In genomic region chr8:72295125-72295524, GRCm38 (mm10) we compare ENCODE assay signal across 8 mouse cellular contexts. TPM values are rescaled to one million over a fixed set of nuclear protein-coding genes. Genes with fewer than 3 reads are reported as not detected.
DNase-seq lines count a peak whose midpoint lies in the region; ATAC-seq and TF ChIP-seq lines count a peak whose summit lies in the region.

No protein-coding gene starts in this region.

- TF ChIP-seq POLR2A in spleen, adult 2 months (IDR thresholded peaks at IDR 0.05; ENCODE audit: low read depth, low read length): no peak

- no peak overlapping the region for H3K4me3 ChIP-seq in hindbrain, embryonic 13.5 days
- H3K4me3 ChIP-seq in hindbrain, embryonic 10.5 days: no peak overlapping the region
- no peak overlapping the region for H3K4me3 ChIP-seq in spleen, adult 2 months (ENCODE audit: extremely low read depth, insufficient read depth, insufficient read length)
- no peak overlapping the region for H3K4me3 ChIP-seq in limb, embryonic 15.5 days

- no peak for TF ChIP-seq CTCF in spleen, adult 2 months (IDR thresholded peaks at IDR 0.05; ENCODE audit: extremely low read depth, insufficient read depth, insufficient read length, insufficient replicate concordance)

- WGBS in hindbrain, embryonic 13.5 days: 70% methylated on average over 3 of the region's 3 CpGs
- WGBS in hindbrain, embryonic 10.5 days: 80% methylated on average over 3 of the region's 3 CpGs
- WGBS in spleen, adult 2 months: 34% methylated on average over 3 of the region's 3 CpGs
- 50% methylated on average over 3 of the region's 3 CpGs for WGBS in limb, embryonic 15.5 days

- H3K4me1 ChIP-seq in hindbrain, embryonic 13.5 days (replicated peaks): no peaks in the 10 kb centered on the region; the same call in 1 of the 2 replicates
- H3K4me1 ChIP-seq in hindbrain, embryonic 10.5 days (replicated peaks): no peaks in the 10 kb centered on the region
- H3K4me1 ChIP-seq in spleen, adult 2 months (ENCODE audit: control insufficient read depth, insufficient read depth, insufficient read length): peaks cover 12% of the 10 kb centered on the region
- H3K4me1 ChIP-seq in limb, embryonic 15.5 days: peaks cover 22% of the 10 kb centered on the region

- H3K4me2 ChIP-seq in hindbrain, embryonic 13.5 days: no peak overlapping the region
- H3K4me2 ChIP-seq in limb, embryonic 15.5 days: 0 out of 2 replicates have a peak overlapping the region, but pooled peaks have one; percentile 22

- no peaks in the 10 kb centered on the region for H3K27me3 ChIP-seq in hindbrain, embryonic 13.5 days
- H3K27me3 ChIP-seq in hindbrain, embryonic 10.5 days (ENCODE audit: insufficient read depth, poor library complexity, severe bottlenecking): no peaks in the 10 kb centered on the region
- no peaks in the 10 kb centered on the region for H3K27me3 ChIP-seq in spleen, adult 2 months (ENCODE audit: control insufficient read depth, insufficient read depth, low read length)
- H3K27me3 ChIP-seq in limb, embryonic 15.5 days: no peaks in the 10 kb centered on the region

- no peaks in the 10 kb centered on the region for H3K9me3 ChIP-seq in hindbrain, embryonic 13.5 days
- no peaks in the 10 kb centered on the region for H3K9me3 ChIP-seq in hindbrain, embryonic 10.5 days
- H3K9me3 ChIP-seq in limb, embryonic 15.5 days: no peaks in the 10 kb centered on the region

- 0 out of 2 replicates have a peak overlapping the region, but pooled peaks have one; percentile 24 for H3K27ac ChIP-seq in hindbrain, embryonic 13.5 days
- no peak overlapping the region for H3K27ac ChIP-seq in hindbrain, embryonic 10.5 days
- H3K27ac ChIP-seq in spleen, adult 2 months (ENCODE audit: insufficient read depth, low read length): peak overlapping the region; percentile 17; the same call in 1 of the 2 replicates
- peak overlapping the region; percentile 89 for H3K27ac ChIP-seq in limb, embryonic 15.5 days

- ATAC-seq in hindbrain, embryonic 13.5 days (ENCODE audit: low FRiP score): no peak
- ATAC-seq in limb, embryonic 15.5 days (ENCODE audit: insufficient number of reproducible peaks, low FRiP score, low TSS enrichment, low read depth): no peak

- DNase-seq in hindbrain, embryonic 10.5 days (ENCODE audit: low spot score): no peak
- DNase-seq in spleen, adult 2 months (ENCODE audit: low read depth in 1 of 2, low spot score in 2 of 2): no peak
- no peak for DNase-seq in spleen, postnatal 14 days (ENCODE audit: low spot score in 2 of 2)
- DNase-seq in natural killer cell, adult 2 months (ENCODE audit: low spot score in 2 of 2): no peak
- no peak for DNase-seq in urinary bladder, postnatal 25 days (ENCODE audit: low spot score)
- DNase-seq in layer of hippocampus, adult 18-20 months (ENCODE audit: low spot score in 2 of 2): no peak

- no peaks in the 10 kb centered on the region for H3K36me3 ChIP-seq in hindbrain, embryonic 13.5 days
- H3K36me3 ChIP-seq in hindbrain, embryonic 10.5 days: no peaks in the 10 kb centered on the region
- no peaks in the 10 kb centered on the region for H3K36me3 ChIP-seq in spleen, adult 2 months (ENCODE audit: control insufficient read depth, insufficient read depth, low read length)
- H3K36me3 ChIP-seq in limb, embryonic 15.5 days: no peaks in the 10 kb centered on the region

- no peak overlapping the region for H3K9ac ChIP-seq in hindbrain, embryonic 13.5 days
- no peak overlapping the region for H3K9ac ChIP-seq in limb, embryonic 15.5 days

RNA-seq across cellular contexts. Expression of gene Gm10282, which starts 9.9 kb away (rescaled TPM):
- 15.4 TPM in 2 replicates for polyA plus RNA-seq in hindbrain, embryonic 13.5 days (2015; fragmentation: Nextera tagmentation; extraction: Ambion mirVana)
- 31.5 and 33.0 TPM in 2 replicates for polyA plus RNA-seq in hindbrain, embryonic 10.5 days (2016; fragmentation: Nextera tagmentation; extraction: Ambion mirVana)
- 1.4 and 1.7 TPM in 2 replicates for polyA plus RNA-seq in spleen, adult 2 months (2012; rRNA removed)
- polyA plus RNA-seq in limb, embryonic 15.5 days (2015; fragmentation: Nextera tagmentation; extraction: Ambion mirVana): 19.9 and 20.1 TPM in 2 replicates
- 1 to 10 TPM; 4.8 to 6.0 TPM for total RNA-seq in layer of hippocampus, adult 18-20 months (2021)

RNA-seq across cellular contexts. Expression of gene Klf2, which starts 23.7 kb away (rescaled TPM):
- 5.0 and 5.9 TPM in 2 replicates for polyA plus RNA-seq in hindbrain, embryonic 13.5 days (2015; fragmentation: Nextera tagmentation; extraction: Ambion mirVana)
- polyA plus RNA-seq in hindbrain, embryonic 10.5 days (2016; fragmentation: Nextera tagmentation; extraction: Ambion mirVana): 3.9 and 5.8 TPM in 2 replicates
- polyA plus RNA-seq in spleen, adult 2 months (2012; rRNA removed): 219 and 378 TPM in 2 replicates
- 14.8 and 16.3 TPM in 2 replicates for polyA plus RNA-seq in limb, embryonic 15.5 days (2015; fragmentation: Nextera tagmentation; extraction: Ambion mirVana)
- 10 to 100 TPM; 20.1 to 22.2 TPM for total RNA-seq in layer of hippocampus, adult 18-20 months (2021)

RNA-seq across cellular contexts. Expression of gene Ap1m1, which starts 55.3 kb away (rescaled TPM):
- 247 and 261 TPM in 2 replicates for polyA plus RNA-seq in hindbrain, embryonic 13.5 days (2015; fragmentation: Nextera tagmentation; extraction: Ambion mirVana)
- 186 and 213 TPM in 2 replicates for polyA plus RNA-seq in hindbrain, embryonic 10.5 days (2016; fragmentation: Nextera tagmentation; extraction: Ambion mirVana)
- polyA plus RNA-seq in spleen, adult 2 months (2012; rRNA removed): 97.4 and 105 TPM in 2 replicates
- polyA plus RNA-seq in limb, embryonic 15.5 days (2015; fragmentation: Nextera tagmentation; extraction: Ambion mirVana): 99.5 and 106 TPM in 2 replicates
- total RNA-seq in layer of hippocampus, adult 18-20 months (2021): 10 to 100 TPM; 84.2 to 87.4 TPM

Comparison
In these comparisons a context has a peak if more than half of its experiments do, and no peak if none do; other contexts are left out.
1. RNA of gene Klf2, which starts 23.7 kb away (polyA plus RNA-seq): 219 to 378 TPM in spleen, adult 2 months; 14.8 to 16.3 TPM in limb, embryonic 15.5 days, 5.0 to 5.9 TPM in hindbrain, embryonic 13.5 days and 3.9 to 5.8 TPM in hindbrain, embryonic 10.5 days; every median in the first group is over 10 times any median in the second.